Mouse (Mus musculus): ENCODE data around the gene D6Ertd527e. TPM values are rescaled to one million over a fixed set of nuclear protein-coding genes. Genes with fewer than 3 reads are reported as not detected.

The D6Ertd527e gene
- polyA plus RNA-seq, 1 experiment from 2014 or later, result 0.13 TPM

- Histone ChIP-seq H3K4me3 (replicated peaks; ENCODE audit: low read length) (no peak overlapping the region), H3K9ac (no peak overlapping the region), H3K4me1 (replicated peaks; ENCODE audit: control insufficient read depth, insufficient read depth, low read length) (no peaks in the 10 kb centered on the region), H3K27ac (no peak overlapping the region), H3K9me3 (ENCODE audit: control insufficient read depth, low read length) (no peaks in the 10 kb centered on the region), H3K27me3 (ENCODE audit: control insufficient read depth, insufficient read depth, low read length) (no peaks in the 10 kb centered on the region), H3K36me3 (replicated peaks; ENCODE audit: control insufficient read depth, insufficient read depth) (peaks cover 8% of the 10 kb centered on the region; the same call in 1 of the 2 replicates), H3K4me2 (replicated peaks) (no peak overlapping the region)
- ATAC-seq (ENCODE audit: low FRiP score) (no peak), DNase-seq (ENCODE audit: low spot score) (no peak)
- WGBS, result 63% methylated on average over 12 of the region's 12 CpGs
These were observed 29.5 kb downstream of the D6Ertd527e start for GRCm38 (mm10) chr6:87133966-87134546.

- Histone ChIP-seq H3K36me3 (replicated peaks; ENCODE audit: control insufficient read depth, insufficient read depth) (peaks cover 8% of the 10 kb centered on the region; the same call in 1 of the 2 replicates), H3K4me3 (replicated peaks; ENCODE audit: low read length) (no peak overlapping the region), H3K4me2 (replicated peaks) (no peak overlapping the region), H3K9me3 (ENCODE audit: control insufficient read depth, low read length) (no peaks in the 10 kb centered on the region), H3K27me3 (ENCODE audit: control insufficient read depth, insufficient read depth, low read length) (no peaks in the 10 kb centered on the region), H3K27ac (no peak overlapping the region), H3K4me1 (replicated peaks; ENCODE audit: control insufficient read depth, insufficient read depth, low read length) (no peaks in the 10 kb centered on the region), H3K9ac (no peak overlapping the region)
- DNase-seq (ENCODE audit: low spot score) (no peak), ATAC-seq (ENCODE audit: low FRiP score) (no peak)
- 96% methylated on average over 5 of the region's 5 CpGs for WGBS
These were observed 33.9 kb downstream of the D6Ertd527e start for GRCm38 (mm10) chr6:87138479-87138878.

- ATAC-seq (ENCODE audit: low FRiP score) (no peak), DNase-seq (ENCODE audit: low spot score) (no peak)
- H3K4me3 ChIP-seq (replicated peaks; ENCODE audit: low read length), result no peak overlapping the region
- no peak overlapping the region for H3K9ac ChIP-seq
- H3K4me1 ChIP-seq (replicated peaks; ENCODE audit: control insufficient read depth, insufficient read depth, low read length), result no peaks in the 10 kb centered on the region
- H3K9me3 ChIP-seq (ENCODE audit: control insufficient read depth, low read length), result no peaks in the 10 kb centered on the region
- no peaks in the 10 kb centered on the region for H3K27me3 ChIP-seq (ENCODE audit: control insufficient read depth, insufficient read depth, low read length)
- H3K4me2 ChIP-seq (replicated peaks), result no peak overlapping the region
- H3K27ac ChIP-seq, result no peak overlapping the region
- H3K36me3 ChIP-seq (replicated peaks; ENCODE audit: control insufficient read depth, insufficient read depth), result peaks cover 8% of the 10 kb centered on the region; the same call in 1 of the 2 replicates
- WGBS, result 67% methylated on average over 12 of the region's 12 CpGs
These were observed 35.4 kb downstream of the D6Ertd527e start for GRCm38 (mm10) chr6:87139796-87140553.

GRCm38 (mm10) chr6:87142239-87142638 is 37.7 kb downstream of the D6Ertd527e start:
- Histone ChIP-seq H3K36me3 (replicated peaks; ENCODE audit: control insufficient read depth, insufficient read depth) (no peaks in the 10 kb centered on the region), H3K9ac (no peak overlapping the region), H3K4me2 (replicated peaks) (no peak overlapping the region), H3K4me3 (replicated peaks; ENCODE audit: low read length) (no peak overlapping the region), H3K27me3 (ENCODE audit: control insufficient read depth, insufficient read depth, low read length) (no peaks in the 10 kb centered on the region), H3K9me3 (ENCODE audit: control insufficient read depth, low read length) (no peaks in the 10 kb centered on the region), H3K4me1 (replicated peaks; ENCODE audit: control insufficient read depth, insufficient read depth, low read length) (no peaks in the 10 kb centered on the region), H3K27ac (no peak overlapping the region)
- ATAC-seq (ENCODE audit: low FRiP score) (no peak), DNase-seq (ENCODE audit: low spot score) (no peak)
- 86% methylated on average over 5 of the region's 5 CpGs for WGBS

- Histone ChIP-seq H3K9me3 (ENCODE audit: control insufficient read depth, low read length) (no peaks in the 10 kb centered on the region), H3K4me3 (replicated peaks; ENCODE audit: low read length) (no peak overlapping the region), H3K36me3 (replicated peaks; ENCODE audit: control insufficient read depth, insufficient read depth) (no peaks in the 10 kb centered on the region), H3K4me1 (replicated peaks; ENCODE audit: control insufficient read depth, insufficient read depth, low read length) (no peaks in the 10 kb centered on the region), H3K27ac (no peak overlapping the region), H3K9ac (no peak overlapping the region), H3K27me3 (ENCODE audit: control insufficient read depth, insufficient read depth, low read length) (no peaks in the 10 kb centered on the region), H3K4me2 (replicated peaks) (no peak overlapping the region)
- ATAC-seq (ENCODE audit: low FRiP score) (no peak), DNase-seq (ENCODE audit: low spot score) (no peak)
- WGBS, result 57% methylated on average over 13 of the region's 13 CpGs
These were observed 39.0 kb downstream of the D6Ertd527e start for GRCm38 (mm10) chr6:87143594-87143993.

- 84% methylated on average over 3 of the region's 3 CpGs for WGBS
- DNase-seq (ENCODE audit: low spot score) (no peak), ATAC-seq (ENCODE audit: low FRiP score) (no peak)
- no peaks in the 10 kb centered on the region for H3K36me3 ChIP-seq (replicated peaks; ENCODE audit: control insufficient read depth, insufficient read depth)
- H3K4me3 ChIP-seq (replicated peaks; ENCODE audit: low read length), result no peak overlapping the region
- no peak overlapping the region for H3K4me2 ChIP-seq (replicated peaks)
- H3K27me3 ChIP-seq (ENCODE audit: control insufficient read depth, insufficient read depth, low read length), result no peaks in the 10 kb centered on the region
- no peak overlapping the region for H3K9ac ChIP-seq
- no peak overlapping the region for H3K27ac ChIP-seq
- no peaks in the 10 kb centered on the region for H3K9me3 ChIP-seq (ENCODE audit: control insufficient read depth, low read length)
- no peaks in the 10 kb centered on the region for H3K4me1 ChIP-seq (replicated peaks; ENCODE audit: control insufficient read depth, insufficient read depth, low read length)
These were observed 43.4 kb downstream of the D6Ertd527e start for GRCm38 (mm10) chr6:87147921-87148320.

GRCm38 (mm10) chr6:87150471-87150870 is 45.9 kb downstream of the D6Ertd527e start:
- H3K27me3 ChIP-seq (ENCODE audit: control insufficient read depth, insufficient read depth, low read length), result no peaks in the 10 kb centered on the region
- H3K36me3 ChIP-seq (replicated peaks; ENCODE audit: control insufficient read depth, insufficient read depth), result no peaks in the 10 kb centered on the region
- no peak overlapping the region for H3K4me2 ChIP-seq (replicated peaks)
- no peak overlapping the region for H3K4me3 ChIP-seq (replicated peaks; ENCODE audit: low read length)
- no peak for ATAC-seq (ENCODE audit: low FRiP score)
- H3K27ac ChIP-seq, result no peak overlapping the region
- H3K9me3 ChIP-seq (ENCODE audit: control insufficient read depth, low read length), result no peaks in the 10 kb centered on the region
- no peak for DNase-seq (ENCODE audit: low spot score)
- no peak overlapping the region for H3K9ac ChIP-seq
- WGBS, result 84% methylated on average over 7 of the region's 7 CpGs
- no peaks in the 10 kb centered on the region for H3K4me1 ChIP-seq (replicated peaks; ENCODE audit: control insufficient read depth, insufficient read depth, low read length)

- WGBS, result 89% methylated on average over 8 of the region's 8 CpGs
- no peaks in the 10 kb centered on the region for H3K36me3 ChIP-seq (replicated peaks; ENCODE audit: control insufficient read depth, insufficient read depth)
- H3K4me2 ChIP-seq (replicated peaks), result no peak overlapping the region
- no peak overlapping the region for H3K4me3 ChIP-seq (replicated peaks; ENCODE audit: low read length)
- H3K9me3 ChIP-seq (ENCODE audit: control insufficient read depth, low read length), result no peaks in the 10 kb centered on the region
- ATAC-seq (ENCODE audit: low FRiP score) (no peak), DNase-seq (ENCODE audit: low spot score) (no peak)
- no peak overlapping the region for H3K27ac ChIP-seq
- H3K9ac ChIP-seq, result no peak overlapping the region
- H3K4me1 ChIP-seq (replicated peaks; ENCODE audit: control insufficient read depth, insufficient read depth, low read length), result no peaks in the 10 kb centered on the region
- no peaks in the 10 kb centered on the region for H3K27me3 ChIP-seq (ENCODE audit: control insufficient read depth, insufficient read depth, low read length)
These were observed 46.9 kb downstream of the D6Ertd527e start for GRCm38 (mm10) chr6:87151427-87151826.

- Histone ChIP-seq H3K9me3 (ENCODE audit: control insufficient read depth, low read length) (no peaks in the 10 kb centered on the region), H3K9ac (no peak overlapping the region), H3K4me3 (replicated peaks; ENCODE audit: low read length) (no peak overlapping the region), H3K4me2 (replicated peaks) (no peak overlapping the region), H3K36me3 (replicated peaks; ENCODE audit: control insufficient read depth, insufficient read depth) (no peaks in the 10 kb centered on the region), H3K4me1 (replicated peaks; ENCODE audit: control insufficient read depth, insufficient read depth, low read length) (no peaks in the 10 kb centered on the region), H3K27me3 (ENCODE audit: control insufficient read depth, insufficient read depth, low read length) (no peaks in the 10 kb centered on the region), H3K27ac (no peak overlapping the region)
- 78% methylated on average over 21 of the region's 21 CpGs for WGBS
- no peak for DNase-seq (ENCODE audit: low spot score)
- ATAC-seq (ENCODE audit: low FRiP score), result no peak
These were observed 48.1 kb downstream of the D6Ertd527e start for GRCm38 (mm10) chr6:87152461-87153230.

Data from hindbrain, embryonic 14.5 days (tissue).